Mouse (Mus musculus) mouse trophoblast stem cell (cell line): ENCODE results near the gene Casp2.

Experiments used
- in situ Hi-C, 2 experiments: fragments of 300-500 bp; cut with MseI, MboI; formaldehyde crosslinking; loops; 2 replicates in 1 of 2; 3 replicates in 1 of 2; pipeline ENCODE4 v1.15.1; 2025

The Casp2 gene

DNA sequence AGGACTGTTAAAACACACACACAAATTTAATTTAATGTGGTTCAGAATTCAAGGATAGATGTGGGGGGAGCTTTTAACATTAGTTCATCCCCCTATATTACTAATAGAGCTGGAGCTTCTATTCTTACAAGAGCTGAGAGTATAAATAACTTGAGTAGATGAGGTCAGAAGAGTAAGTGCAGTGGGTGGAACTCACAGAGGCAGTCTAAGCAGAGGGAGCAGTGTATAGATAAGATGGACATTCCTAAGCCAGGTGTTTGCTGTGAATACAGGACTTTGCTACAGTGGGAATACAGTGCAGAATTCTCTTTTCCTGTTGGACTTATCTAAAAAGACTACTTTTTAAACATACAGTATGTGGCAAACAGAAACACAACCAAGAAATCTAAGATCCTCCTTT is 6.0 kb downstream of the Casp2 start:
- in situ Hi-C loops = no loop called here

DNA sequence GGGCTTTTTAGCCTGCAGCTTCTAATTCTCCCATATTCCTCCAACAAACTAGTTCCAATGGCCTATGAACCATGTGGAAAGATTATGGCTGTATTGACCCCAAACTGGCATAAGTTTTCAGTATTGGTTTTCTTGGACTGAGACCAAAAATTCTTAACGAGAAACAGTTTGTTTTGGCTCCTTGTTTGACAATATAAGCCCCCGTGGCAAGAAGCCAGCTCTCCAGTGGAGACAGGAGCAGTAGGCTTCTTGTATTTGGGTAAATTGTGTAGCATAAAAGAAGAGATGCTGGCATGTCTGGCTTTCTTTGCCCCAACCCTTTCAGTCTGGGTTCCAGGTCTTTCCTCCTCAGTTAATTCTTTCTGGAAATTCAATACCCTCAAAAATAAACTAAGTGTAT is 11.4 kb downstream of the Casp2 start:
- in situ Hi-C loops = loop anchor here in 1 of 2 experiments (25.0 kb wide), 1 partner anchor 311 kb away; the partner anchor contains the start of gene Tcaf3

DNA sequence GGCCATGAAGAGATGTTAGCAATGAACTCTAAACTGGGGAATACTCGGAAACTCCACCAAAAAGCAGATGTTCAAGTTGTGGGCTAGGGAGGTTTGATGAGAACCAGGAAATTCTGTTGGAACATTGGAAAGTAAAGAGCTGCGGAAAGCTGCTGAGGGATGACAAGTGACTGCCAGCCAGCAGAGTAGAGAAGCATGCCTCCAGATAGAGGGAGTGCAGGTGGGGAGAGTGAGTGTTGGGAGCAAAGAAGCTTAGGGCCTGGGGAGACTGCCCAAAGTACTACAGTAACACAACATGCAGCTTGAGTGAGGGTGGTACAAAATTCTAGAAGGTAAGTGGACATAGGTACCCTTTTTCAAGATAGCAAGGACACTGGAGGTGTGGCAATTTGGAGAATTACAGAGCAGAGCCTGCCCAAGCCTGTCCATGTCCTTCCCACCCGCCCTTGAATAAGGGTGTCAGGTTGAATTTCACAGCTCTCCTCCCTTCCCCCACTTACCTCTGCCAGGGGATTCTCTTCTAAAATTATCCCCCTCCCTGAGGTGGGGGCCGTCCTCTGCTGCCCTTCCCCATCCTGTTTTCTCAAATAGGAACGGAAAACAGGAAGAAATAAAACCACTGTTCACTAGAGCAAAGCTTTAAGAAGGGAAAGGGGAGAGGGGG is 18.2 kb downstream of the Casp2 start:
- in situ Hi-C loops = loop anchor here in 1 of 2 experiments (25.0 kb wide), 1 partner anchor 304 kb away; the partner anchor contains the start of gene Tcaf3

DNA sequence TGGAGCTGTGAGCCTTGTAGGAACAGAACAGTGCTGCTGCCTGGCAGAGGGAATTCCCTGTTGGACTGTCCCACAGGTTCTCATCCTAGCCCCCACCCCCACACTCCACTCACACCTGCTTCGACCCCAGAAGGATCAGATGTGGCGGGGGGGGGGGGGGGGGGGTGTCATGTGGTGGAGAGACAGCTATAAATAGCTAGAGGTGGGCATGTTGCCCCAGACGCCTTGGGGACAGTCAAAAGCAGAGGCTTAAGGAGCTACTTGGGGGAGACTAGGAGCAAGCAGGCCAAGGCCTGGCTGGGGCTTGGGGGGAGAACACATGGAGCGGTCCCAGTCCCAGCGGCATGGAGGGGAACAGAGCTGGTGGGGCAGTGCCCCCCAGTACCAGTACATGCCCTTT is 21.7 kb downstream of the Casp2 start, which contains the start of gene Clcn1:
TSS of gene Clcn1 (plus strand) at position 238 of the 400 bp plus-strand sequence.
- in situ Hi-C loops = loop anchor here in 1 of 2 experiments (25.0 kb wide), 1 partner anchor 301 kb away; the partner anchor contains the start of gene Tcaf3

DNA sequence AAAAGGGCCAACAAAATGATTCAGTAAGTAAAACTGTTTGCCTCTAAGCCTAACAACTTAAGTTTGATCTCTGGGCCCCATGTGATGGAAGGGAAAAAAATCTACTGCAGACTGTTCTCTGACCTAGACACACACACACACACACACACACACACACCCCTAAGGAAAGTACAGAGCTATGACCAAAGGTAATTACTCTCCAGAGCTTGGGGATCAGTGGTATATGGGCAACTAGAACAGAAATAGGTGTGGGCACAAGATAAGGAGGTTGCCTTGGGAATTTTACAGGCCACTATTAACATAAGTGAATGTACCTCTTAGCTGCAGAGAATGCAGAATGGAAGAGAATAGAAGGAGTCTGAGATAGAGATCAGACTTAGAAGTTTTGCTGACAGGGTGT is 22.8 kb downstream of the Casp2 start:
- in situ Hi-C loops = loop anchor here in 1 of 2 experiments (25.0 kb wide), 1 partner anchor 300 kb away; the partner anchor contains the start of gene Tcaf3

DNA sequence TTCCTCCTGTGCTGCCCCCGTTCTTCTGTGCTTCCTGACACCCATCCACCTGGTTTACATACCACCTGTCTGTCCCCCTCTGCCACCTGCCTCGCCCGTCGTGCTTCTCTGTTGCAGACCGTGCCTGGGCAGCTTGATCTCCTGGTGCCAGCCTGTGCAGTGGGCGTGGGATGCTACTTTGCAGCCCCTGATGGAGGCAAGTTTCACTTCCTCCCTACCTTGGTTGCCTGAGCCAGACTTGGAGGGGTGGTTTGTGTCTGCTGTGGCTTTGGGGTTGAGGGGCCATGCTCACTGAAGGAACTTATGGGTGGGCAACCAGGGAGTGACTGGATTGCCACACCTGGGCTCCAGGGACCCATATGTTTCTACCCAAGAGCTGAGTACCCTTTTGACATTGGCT is 28.5 kb downstream of the Casp2 start:
- in situ Hi-C loops = loop anchor here in 1 of 2 experiments (25.0 kb wide), 1 partner anchor 294 kb away; the partner anchor contains the start of gene Tcaf3

DNA sequence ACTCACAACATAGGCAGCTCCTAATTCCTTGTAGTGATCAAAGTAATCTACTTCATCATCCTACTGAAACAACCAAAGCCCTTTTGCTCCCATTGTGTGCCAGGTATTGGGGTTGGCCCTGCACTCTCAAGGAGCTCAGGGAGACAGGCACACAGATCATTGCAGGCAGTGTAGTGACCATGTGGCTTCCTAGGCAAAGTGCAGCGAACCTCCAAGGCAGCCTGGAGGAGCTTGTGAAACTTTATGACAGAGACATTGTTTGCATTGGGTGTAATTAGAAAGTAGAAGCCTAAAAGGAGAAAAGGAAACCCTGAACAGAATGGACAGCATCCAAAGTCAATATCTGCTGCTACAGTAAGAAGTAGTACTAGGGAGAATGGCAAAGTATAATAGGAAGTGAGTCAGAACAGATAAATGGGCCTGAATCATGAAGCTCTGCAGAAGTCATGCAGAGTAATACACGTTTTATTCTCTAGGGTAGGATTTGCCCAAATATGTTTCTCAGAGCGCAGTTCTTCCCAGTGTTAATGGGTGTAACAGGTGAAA is 30.8 kb downstream of the Casp2 start:
- in situ Hi-C loops = loop anchor here in 1 of 2 experiments (25.0 kb wide), 1 partner anchor 292 kb away; the partner anchor contains the start of gene Tcaf3

DNA sequence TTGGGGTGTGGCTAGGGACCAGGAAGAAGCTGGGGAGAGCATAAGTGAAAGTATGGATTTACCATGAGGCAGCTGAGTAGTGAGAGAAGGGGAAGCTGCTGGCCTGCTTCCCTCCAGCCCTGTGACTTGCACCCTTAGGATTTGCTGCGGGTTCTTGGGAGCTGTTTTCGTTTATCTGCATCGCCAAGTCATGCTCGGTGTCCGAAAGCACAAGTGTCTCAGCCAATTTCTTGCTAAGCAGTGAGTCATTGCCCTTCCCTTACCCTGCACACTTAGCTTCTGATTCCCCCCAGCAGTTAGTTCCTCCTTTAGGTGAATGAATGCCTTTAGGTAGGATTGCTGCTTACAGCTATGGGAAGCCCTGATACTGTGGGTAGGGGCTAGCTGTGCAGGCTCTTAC is 34.6 kb downstream of the Casp2 start:
- in situ Hi-C loops = loop anchor here in 1 of 2 experiments (25.0 kb wide), 1 partner anchor 288 kb away; the partner anchor contains the start of gene Tcaf3

DNA sequence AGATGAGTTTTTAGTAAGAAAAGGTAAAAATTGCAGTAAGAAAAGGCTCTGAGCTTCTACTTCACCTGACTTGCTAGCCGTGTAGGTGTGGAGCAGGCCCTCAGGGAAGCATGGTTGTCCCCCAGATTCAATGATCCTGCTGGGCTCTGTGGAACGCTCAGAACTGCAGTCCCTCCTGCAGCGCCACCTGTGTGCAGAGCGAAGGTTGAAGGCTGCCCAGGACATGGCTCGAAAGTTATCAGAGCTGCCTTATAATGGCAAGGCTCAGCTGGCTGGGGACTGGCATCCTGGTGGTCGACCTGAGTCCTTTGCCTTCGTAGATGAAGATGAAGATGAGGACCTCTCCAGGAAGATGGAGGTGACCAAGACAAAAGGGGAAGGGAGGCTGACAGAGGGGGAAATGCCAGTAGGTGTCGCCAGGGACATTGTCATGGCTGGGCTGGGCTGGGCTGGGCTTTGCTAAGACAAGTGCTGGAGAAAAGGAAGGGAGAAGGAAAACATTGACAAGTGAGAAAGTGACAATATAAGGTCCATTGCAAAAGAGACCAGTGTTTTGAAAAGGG is 45.1 kb downstream of the Casp2 start:
- in situ Hi-C loops = no loop called here

DNA sequence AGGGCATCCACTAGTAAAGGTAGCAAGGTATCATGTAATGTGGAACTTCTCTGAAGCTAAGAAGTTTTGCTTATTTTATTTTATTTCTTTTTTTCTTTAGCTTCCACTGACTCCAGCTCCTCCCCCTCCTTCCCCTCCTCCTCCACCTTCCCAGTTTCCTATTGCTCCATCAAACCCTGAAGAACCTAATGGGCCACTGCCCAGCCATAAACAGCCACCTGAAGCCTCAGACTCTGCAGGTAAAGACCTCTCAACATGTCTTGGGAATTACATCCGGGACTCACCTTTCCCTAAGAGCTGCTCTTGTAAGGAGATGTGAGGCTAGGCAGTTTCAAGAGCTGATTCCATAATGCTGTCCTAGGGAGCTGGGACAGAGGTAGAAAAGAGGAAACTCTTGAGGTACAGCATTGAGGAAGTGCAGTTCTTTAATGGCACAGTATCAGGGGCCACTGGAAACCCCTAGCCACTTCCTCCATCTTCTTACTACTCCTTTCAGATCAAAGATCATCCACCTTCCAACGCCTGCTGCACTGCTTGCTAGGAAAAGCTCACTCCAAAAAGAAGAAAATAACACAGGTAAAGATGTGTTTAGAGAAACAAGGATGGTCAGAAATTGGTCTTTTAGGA is 45.8 kb downstream of the Casp2 start:
- in situ Hi-C loops = no loop called here

DNA sequence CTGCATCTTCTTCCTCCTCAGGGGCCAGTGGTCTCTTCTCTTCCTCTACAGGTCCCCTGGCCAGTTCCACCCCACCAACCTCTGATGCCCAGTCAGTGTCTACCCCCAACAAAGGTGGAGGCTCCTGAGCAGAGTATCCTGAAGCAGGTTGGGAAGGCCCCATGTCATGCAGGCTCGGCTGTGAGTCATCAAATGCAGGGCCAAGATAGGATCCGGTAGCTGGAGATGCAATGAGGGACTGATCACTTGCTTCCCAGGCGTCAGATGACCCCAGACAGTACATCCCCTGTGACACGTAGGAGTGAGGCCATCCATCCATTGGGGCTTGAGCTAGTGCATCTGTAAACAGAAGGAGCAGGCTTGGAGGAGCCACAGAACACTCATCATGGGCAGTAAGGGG is 53.5 kb downstream of the Casp2 start:
- in situ Hi-C loops = no loop called here

DNA sequence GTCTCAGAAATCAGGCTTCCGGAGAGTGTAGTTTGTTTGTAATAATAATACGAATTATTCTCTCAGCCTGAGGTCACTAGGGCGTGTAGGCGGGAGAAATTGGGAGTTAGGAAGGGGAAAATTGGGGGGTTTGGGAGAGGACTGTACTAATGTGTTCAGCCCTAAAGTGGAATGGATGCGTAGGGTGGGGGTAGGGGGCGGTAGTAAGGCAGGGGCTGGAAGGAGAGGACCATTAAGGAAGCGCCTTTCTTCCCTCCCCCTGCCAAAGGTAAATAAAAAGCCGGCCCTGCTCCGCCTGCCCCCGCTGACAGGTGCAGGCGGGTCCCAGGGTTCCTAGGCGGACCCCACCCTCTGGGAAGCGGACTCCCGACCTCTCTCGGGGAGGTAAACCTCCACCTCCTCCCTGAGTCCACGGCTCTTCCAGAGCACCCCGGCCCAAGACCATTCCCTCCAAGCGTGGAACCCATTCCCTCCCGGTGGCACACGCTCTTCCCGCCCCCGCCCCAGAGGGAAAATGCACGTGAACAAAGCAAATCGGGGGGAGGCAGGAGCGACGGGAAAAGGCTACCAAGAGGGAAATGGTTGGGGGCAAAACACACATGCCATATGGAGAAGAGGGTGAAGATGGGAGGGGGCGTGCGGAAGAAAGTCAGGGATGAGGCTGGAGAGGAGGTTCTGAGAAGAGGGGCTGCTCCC is 58.7 kb downstream of the Casp2 start:
- in situ Hi-C loops = loop anchor here in 1 of 2 experiments (10.0 kb wide), 1 partner anchor 99 kb away; no protein-coding TSS in a partner anchor

DNA sequence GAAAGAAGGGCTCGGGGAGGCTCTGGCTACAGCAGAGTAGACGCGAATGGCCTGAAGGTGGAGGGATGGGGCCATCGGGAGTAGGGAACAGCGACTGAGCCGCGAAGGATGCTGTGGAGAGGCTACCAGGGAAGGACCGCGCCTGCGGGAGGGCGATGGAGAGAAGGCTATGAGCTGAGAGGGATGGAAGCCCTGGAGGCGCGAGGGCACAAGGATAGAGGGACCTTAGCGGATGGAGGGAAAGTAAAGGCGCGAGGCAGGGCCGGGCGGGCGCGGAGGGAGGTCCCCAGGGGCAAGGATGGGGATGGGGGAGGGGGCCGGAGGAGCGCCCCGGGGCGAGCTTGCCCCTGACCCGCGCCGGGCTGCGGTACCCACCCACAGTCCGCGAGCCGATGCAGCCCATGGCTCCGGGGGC is 59.3 kb downstream of the Casp2 start:
- in situ Hi-C loops = loop anchor here in 1 of 2 experiments (10.0 kb wide), 1 partner anchor 99 kb away; no protein-coding TSS in a partner anchor

DNA sequence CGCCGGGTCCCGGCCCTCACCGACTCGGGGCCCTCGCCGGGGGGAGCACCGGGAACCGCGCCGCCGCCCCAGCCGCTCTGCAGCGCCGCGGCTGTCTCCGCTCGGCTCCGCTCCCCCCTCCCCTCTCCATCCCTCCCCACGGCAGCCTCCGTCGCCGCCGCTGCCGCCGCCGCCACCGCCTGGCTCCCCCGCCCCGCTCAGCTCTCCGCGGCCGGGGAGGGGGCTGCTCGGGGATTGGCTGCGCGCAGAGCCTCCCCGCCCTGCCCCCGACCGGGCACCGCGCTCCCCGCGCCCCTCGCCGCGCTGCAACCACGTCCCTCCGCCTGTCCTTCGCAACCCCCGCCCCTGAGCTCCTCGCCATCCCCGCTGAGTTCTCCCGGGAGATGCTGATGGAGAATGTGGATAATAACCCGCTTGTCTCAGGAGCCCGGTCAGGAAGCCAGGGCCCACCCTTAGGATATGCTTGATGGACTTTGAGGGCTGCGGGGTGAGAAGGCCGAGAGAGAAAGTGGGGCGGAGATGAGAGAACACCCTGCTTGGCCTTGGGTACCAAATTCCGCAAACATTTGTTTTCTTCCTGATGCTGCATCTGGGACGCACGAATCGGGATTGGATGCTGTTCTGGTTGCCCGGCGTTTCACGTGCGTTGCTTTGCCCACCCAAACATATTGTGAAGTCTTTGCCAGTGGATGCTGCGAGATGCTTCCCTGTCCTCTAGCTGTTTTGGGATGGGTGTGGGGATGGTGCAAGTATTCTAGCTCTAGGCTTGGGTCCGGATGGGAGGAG is 59.9 kb downstream of the Casp2 start, which contains the start of gene Fam131b:
TSS of gene Fam131b (minus strand) at position 162 of the 786 bp plus-strand sequence.
- in situ Hi-C loops = loop anchor here in 1 of 2 experiments (10.0 kb wide), 1 partner anchor 100 kb away; no protein-coding TSS in a partner anchor

DNA sequence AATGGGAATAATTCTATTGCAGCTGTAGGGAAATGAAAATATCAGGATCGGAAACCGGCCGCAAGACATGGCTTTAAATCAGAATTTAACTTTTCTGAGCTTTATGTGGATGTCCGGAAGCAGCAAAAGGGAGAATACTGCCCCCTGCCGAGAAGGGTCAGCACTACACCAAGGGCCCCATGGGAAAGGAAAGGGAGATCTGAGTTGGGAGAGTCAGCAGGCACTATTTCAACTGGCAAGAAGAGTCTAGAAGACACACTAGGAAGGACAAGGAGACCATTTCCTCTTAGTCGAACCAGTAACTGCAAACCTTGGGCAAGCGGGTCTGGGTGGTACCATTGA is 60.5 kb downstream of the Casp2 start:
- in situ Hi-C loops = loop anchor here in 1 of 2 experiments (10.0 kb wide), 1 partner anchor 100 kb away; no protein-coding TSS in a partner anchor

DNA sequence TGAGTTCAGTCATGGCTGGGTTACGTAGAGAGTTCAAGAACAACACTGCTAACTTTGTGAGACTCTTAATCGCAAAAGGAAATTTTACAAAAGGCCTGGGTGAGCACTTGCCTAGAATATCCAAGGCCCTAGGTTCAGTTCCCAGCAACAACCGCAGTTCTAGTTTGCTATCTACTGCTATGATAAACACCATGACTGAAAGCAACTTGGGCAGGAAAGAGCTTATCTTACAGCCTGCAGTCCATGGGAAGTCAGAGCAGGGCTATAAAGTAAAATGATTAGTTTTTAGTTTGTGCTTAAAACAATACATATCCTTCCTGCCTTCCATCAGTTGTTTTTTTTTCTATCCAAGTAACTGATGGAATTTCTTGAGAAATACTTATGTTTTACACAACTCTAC is 61.7 kb downstream of the Casp2 start:
- in situ Hi-C loops = loop anchor here in 1 of 2 experiments (10.0 kb wide), 1 partner anchor 102 kb away; no protein-coding TSS in a partner anchor

DNA sequence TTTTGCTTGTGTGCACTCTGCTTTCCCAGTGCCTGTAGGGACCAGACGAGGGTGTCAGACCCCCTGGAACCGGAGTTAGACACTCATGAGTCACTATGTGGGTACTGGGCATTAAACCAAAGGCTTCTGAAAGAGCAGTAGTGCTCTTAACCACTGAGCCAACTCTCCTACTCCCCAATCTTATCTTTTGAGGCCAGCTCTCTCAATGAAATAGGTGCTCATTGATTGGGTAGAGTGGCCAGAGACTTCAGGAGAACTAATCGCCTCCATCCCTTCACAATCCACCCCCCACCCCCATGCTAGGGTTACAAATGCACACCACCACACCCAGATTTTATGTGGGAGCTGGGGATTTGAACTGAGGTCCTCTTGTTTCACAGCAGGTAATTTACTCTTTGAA is 64.0 kb downstream of the Casp2 start:
- in situ Hi-C loops = loop anchor here in 1 of 2 experiments (10.0 kb wide), 1 partner anchor 104 kb away; no protein-coding TSS in a partner anchor

DNA sequence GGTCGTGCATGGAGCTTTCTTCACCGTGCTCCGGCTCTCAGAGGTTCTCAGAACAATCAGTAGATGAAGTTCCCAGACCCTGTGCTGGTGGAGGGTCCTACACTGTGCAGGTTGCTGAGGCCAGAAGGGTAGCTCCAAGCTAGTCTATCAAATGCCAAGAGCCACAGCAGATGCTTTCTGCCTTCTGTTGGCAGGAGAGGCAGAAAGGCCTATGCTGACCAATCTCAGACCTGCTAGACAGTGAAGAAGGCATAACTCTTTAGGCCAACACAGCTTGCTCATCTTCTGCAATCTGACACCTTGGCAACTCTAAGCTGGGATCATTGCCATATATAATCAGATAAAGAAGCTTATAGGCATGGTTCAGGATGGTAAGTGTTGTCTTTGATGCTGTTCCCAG is 65.4 kb downstream of the Casp2 start:
- in situ Hi-C loops = no loop called here

DNA sequence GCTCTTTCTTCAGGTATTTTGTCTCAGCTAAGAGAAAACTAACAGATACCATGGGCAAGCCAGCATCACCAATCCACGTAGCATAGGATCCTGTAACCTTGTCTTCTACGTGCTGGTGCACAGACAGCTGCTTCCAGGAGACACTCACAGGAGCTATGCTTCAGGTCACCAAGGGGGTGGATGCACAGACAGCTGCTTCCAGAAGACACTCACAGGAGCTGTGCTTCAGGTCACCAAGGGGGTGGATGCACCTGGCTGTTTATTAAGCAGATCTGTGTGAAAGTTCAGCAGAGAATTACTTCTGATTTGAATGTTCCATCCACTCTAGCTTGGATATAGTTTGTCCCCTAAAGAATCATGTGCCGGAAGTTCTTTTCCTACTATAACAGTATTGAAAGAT is 66.2 kb downstream of the Casp2 start:
- in situ Hi-C loops = no loop called here
